Mouse (Mus musculus) intestine, embryonic 14.5 days (tissue): Measurements from ENCODE around the gene Kcnj1. TPM values are rescaled to one million over a fixed set of nuclear protein-coding genes. Genes with fewer than 3 reads are reported as not detected.
A peak's percentile ranks its signal among the peaks of the same experiment; 100 is the strongest.

Experiments
- ATAC-seq: fragments of 200-750 bp; cut with Nextera tagmentation; replicated peaks from 2 replicates; pipeline ENCODE4 v1.8.0; 2017; ENCODE audit warnings: low read depth, moderate number of reproducible peaks, moderate TSS enrichment, moderate library complexity; ENCODE audit not compliant: low FRiP score, low TSS enrichment
- DNase-seq: peaks from one replicate; pipeline ENCODE4 v3.0.0-alpha.2; 2018; ENCODE audit warnings: low spot score
- H3K27ac ChIP-seq: fragments of 300-500 bp; sonication (generic); 2 replicates; pipeline ENCODE4 v1.5.1; 2014; ENCODE audit warnings: low read depth, mild to moderate bottlenecking, control low read depth
- H3K27me3 ChIP-seq: fragments of 300-500 bp; sonication (generic); replicated peaks from 2 replicates; pipeline ENCODE4 v1.6.1; 2014; ENCODE audit warnings: low read length, control low read depth; ENCODE audit not compliant: control insufficient read depth, insufficient read depth
- H3K36me3 ChIP-seq: fragments of 300-500 bp; sonication (generic); 2 replicates; pipeline ENCODE4 v1.6.1; 2014; ENCODE audit warnings: low read length, control low read depth; ENCODE audit not compliant: control insufficient read depth, insufficient read depth
- H3K4me1 ChIP-seq: fragments of 300-500 bp; sonication (generic); replicated peaks from 2 replicates; pipeline ENCODE4 v1.6.1; 2014; ENCODE audit warnings: low read length, control low read depth, mixed read lengths; ENCODE audit not compliant: control insufficient read depth, insufficient read depth
- H3K4me2 ChIP-seq: fragments of 300-500 bp; sonication (generic); 2 replicates; pipeline ENCODE4 v1.6.1; 2014; ENCODE audit warnings: low read length
- H3K4me3 ChIP-seq: fragments of 300-500 bp; sonication (generic); 2 replicates; pipeline ENCODE4 v1.5.1; 2014; ENCODE audit warnings: low read depth, low read length, control low read depth, mixed read lengths
- H3K9ac ChIP-seq: fragments of 300-500 bp; sonication (generic); 2 replicates; pipeline ENCODE4 v1.6.1; 2014; ENCODE audit warnings: mild to moderate bottlenecking, low read length
- H3K9me3 ChIP-seq: fragments of 300-500 bp; sonication (generic); 2 replicates; pipeline ENCODE4 v1.6.1; 2016; ENCODE audit warnings: low read length, control low read depth; ENCODE audit not compliant: control insufficient read depth
- WGBS: fragments of 180-500 bp; shearing (Covaris S2); extraction: QIAGEN DNeasy Blood & Tissue Kit; methylation state at CpG from one replicate; pipeline ENCODE4 v1.1.7; 2014; 5-methylcytosine and 5-hydroxymethylcytosine counted together
- polyA plus RNA-seq: library from polyadenylated mRNA; unstranded; fragments of >200 nt; fragmentation: Nextera tagmentation; extraction: Ambion mirVana; gene quantifications from 2 replicates; pipeline ENCODE4 v1.2.1, GENCODE M21; 2014

The Kcnj1 gene
- polyA plus RNA-seq, 1 experiment from 2014 or later = not detected

- no peaks in the 10 kb centered on the region for H3K36me3 ChIP-seq
- no peak overlapping the region for H3K4me3 ChIP-seq
- H3K27me3 ChIP-seq = no peaks in the 10 kb centered on the region
- H3K27ac ChIP-seq = no peak overlapping the region
- no peak overlapping the region for H3K4me2 ChIP-seq
- H3K4me1 ChIP-seq = no peaks in the 10 kb centered on the region
- 81% methylated on average over 4 of the region's 4 CpGs for WGBS
- H3K9ac ChIP-seq = no peak overlapping the region
- ATAC-seq = no peak
- no peak for DNase-seq
- no peaks in the 10 kb centered on the region for H3K9me3 ChIP-seq
Measured at GRCm38 (mm10) chr9:32384906-32385305, 12.6 kb downstream of the Kcnj1 start.

GRCm38 (mm10) chr9:32388120-32388519 lies 15.8 kb downstream of the Kcnj1 start:
- Histone ChIP-seq H3K9ac (no peak overlapping the region), H3K36me3 (no peaks in the 10 kb centered on the region), H3K27ac (no peak overlapping the region), H3K27me3 (no peaks in the 10 kb centered on the region), H3K4me2 (no peak overlapping the region), H3K4me3 (no peak overlapping the region), H3K4me1 (no peaks in the 10 kb centered on the region), H3K9me3 (no peaks in the 10 kb centered on the region)
- ATAC-seq (no peak), DNase-seq (no peak)
- 89% methylated on average over 1 of the region's 1 CpGs for WGBS

DNA sequence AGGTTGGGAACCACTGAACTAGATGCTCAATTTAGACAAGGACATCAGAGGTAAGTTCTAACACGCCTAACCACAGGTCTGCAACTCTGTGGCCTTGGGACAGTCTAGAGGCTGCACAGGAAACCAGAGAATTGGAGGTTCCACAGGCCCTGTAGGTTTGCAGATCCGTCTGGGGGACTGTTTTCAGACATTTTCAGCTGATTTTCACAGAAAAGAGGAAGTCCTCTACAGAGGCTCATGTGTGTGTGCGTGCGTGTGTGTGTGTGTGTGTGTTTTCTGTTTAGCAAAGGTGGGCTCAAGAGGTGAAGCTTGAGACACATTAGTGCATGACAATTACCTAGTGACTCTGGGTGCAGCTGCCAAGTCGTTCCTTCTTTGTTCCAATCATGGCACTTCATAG lies 18.8 kb downstream of the Kcnj1 start:
- no peak for DNase-seq
- Histone ChIP-seq H3K27me3 (no peaks in the 10 kb centered on the region), H3K4me3 (no peak overlapping the region), H3K4me1 (no peaks in the 10 kb centered on the region), H3K9me3 (no peaks in the 10 kb centered on the region), H3K4me2 (no peak overlapping the region), H3K9ac (no peak overlapping the region), H3K36me3 (no peaks in the 10 kb centered on the region), H3K27ac (no peak overlapping the region)
- 87% methylated on average over 5 of the region's 5 CpGs for WGBS
- no peak for ATAC-seq

DNA sequence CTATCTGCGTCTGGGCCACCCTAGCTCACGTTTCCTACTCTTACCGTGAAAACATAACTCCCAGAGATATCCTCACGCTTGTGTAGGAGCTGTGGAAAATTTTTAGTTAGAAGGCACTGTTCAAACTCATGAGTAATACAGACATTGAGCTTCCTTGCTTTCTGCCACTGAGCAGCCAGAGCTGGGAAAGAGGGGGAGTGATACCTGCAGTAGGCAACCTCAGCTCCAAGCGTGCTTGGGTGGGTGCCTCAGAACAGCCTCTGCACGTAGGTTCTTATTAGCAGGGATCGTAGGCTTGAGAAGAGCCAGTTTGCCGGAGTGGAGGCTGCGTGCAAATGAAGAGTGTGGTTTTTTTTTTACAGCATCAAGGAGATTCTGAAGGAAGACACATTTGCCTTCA lies 19.4 kb downstream of the Kcnj1 start:
- Histone ChIP-seq H3K9ac (no peak overlapping the region), H3K4me3 (no peak overlapping the region), H3K4me1 (no peaks in the 10 kb centered on the region), H3K4me2 (no peak overlapping the region), H3K27ac (no peak overlapping the region), H3K36me3 (no peaks in the 10 kb centered on the region), H3K27me3 (no peaks in the 10 kb centered on the region), H3K9me3 (no peaks in the 10 kb centered on the region)
- ATAC-seq = no peak
- WGBS = 82% methylated on average over 9 of the region's 9 CpGs
- no peak for DNase-seq

DNA sequence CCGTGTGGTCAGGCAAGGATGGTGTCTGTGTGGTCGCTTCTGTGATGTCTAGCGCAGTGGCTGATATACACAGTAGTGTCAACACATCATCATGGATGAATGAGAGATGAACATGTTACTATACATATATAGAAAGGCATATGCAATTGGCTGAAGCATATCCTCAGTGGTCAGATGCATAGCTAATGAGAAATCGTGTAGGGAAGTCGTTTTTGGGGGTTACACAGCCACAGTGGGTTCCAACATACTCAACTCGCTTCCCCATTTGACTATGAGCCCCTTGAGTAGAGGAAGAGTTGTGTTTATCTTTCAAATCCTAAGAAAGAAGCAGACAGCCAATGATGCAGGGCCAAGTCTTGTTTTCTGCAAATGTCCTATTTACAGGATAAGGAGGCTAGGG lies 20.4 kb downstream of the Kcnj1 start:
- no peak for DNase-seq
- no peaks in the 10 kb centered on the region for H3K27me3 ChIP-seq
- no peaks in the 10 kb centered on the region for H3K4me1 ChIP-seq
- H3K9me3 ChIP-seq = no peaks in the 10 kb centered on the region
- no peak for ATAC-seq
- H3K4me2 ChIP-seq = no peak overlapping the region
- no peak overlapping the region for H3K9ac ChIP-seq
- no peak overlapping the region for H3K4me3 ChIP-seq
- H3K36me3 ChIP-seq = no peaks in the 10 kb centered on the region
- H3K27ac ChIP-seq = no peak overlapping the region
- 80% methylated on average over 6 of the region's 6 CpGs for WGBS

GRCm38 (mm10) chr9:32394761-32395161 lies 22.5 kb downstream of the Kcnj1 start:
- no peak overlapping the region for H3K27ac ChIP-seq
- H3K4me1 ChIP-seq = no peaks in the 10 kb centered on the region
- H3K9ac ChIP-seq = no peak overlapping the region
- H3K27me3 ChIP-seq = no peaks in the 10 kb centered on the region
- WGBS = 77% methylated on average over 4 of the region's 4 CpGs
- no peak overlapping the region for H3K4me3 ChIP-seq
- no peaks in the 10 kb centered on the region for H3K36me3 ChIP-seq
- no peaks in the 10 kb centered on the region for H3K9me3 ChIP-seq
- ATAC-seq (no peak), DNase-seq (no peak)
- no peak overlapping the region for H3K4me2 ChIP-seq

- Histone ChIP-seq H3K4me1 (no peaks in the 10 kb centered on the region; the same call in 1 of the 2 replicates), H3K9ac (no peak overlapping the region), H3K9me3 (no peaks in the 10 kb centered on the region), H3K4me3 (no peak overlapping the region), H3K27me3 (no peaks in the 10 kb centered on the region), H3K27ac (no peak overlapping the region), H3K36me3 (no peaks in the 10 kb centered on the region), H3K4me2 (no peak overlapping the region)
- ATAC-seq = no peak
- 36% methylated on average over 2 of the region's 2 CpGs for WGBS
- DNase-seq = no peak
Measured at GRCm38 (mm10) chr9:32400212-32400611, 27.9 kb downstream of the Kcnj1 start.

GRCm38 (mm10) chr9:32400662-32401161 lies 28.4 kb downstream of the Kcnj1 start:
- no peak overlapping the region for H3K9ac ChIP-seq
- 0 out of 2 replicates have a peak, but pooled peaks cover 1% of the 10 kb centered on the region for H3K27me3 ChIP-seq
- no peak overlapping the region for H3K27ac ChIP-seq
- ATAC-seq = no peak
- no peaks in the 10 kb centered on the region for H3K9me3 ChIP-seq
- H3K4me3 ChIP-seq = no peak overlapping the region
- H3K4me2 ChIP-seq = no peak overlapping the region
- 29% methylated on average over 5 of the region's 5 CpGs for WGBS
- H3K36me3 ChIP-seq = no peaks in the 10 kb centered on the region
- no peak for DNase-seq
- no peaks in the 10 kb centered on the region; the same call in 1 of the 2 replicates for H3K4me1 ChIP-seq

DNA sequence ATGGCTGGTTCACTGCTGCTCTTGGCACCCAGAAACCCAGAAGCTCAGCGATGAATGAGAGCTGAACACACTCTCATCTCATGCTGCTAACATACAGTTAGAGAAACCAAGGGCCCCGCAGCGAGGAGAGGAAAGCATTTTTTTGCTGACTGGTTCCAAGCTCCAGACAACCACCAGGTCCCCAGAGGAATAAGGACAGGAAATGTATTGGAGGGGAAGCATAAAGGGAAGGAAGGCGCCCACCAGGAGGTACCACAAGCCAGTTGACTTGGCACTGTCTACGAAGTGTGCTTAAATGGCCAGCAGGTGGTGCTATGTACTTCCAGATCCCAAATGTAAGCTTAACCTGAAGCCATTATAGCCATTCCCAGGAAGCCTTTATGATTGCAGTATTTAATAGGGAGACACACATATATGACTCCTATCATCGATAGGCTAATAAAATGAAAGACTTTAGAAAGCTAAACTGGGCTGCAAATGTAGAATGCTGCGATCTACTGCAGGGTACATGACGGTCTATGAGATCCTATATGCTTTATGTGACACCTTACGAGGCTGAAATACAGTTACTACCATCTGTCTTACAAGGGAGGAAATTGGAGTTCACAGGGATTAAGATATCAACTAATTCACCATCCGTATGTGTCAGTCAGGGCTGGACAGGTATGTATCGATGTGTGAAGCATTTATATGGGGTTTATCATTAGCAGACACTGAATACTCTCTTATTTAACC lies 33.1 kb downstream of the Kcnj1 start:
- peak; percentile 68 for DNase-seq
- WGBS = 38% methylated on average over 11 of the region's 11 CpGs
- Histone ChIP-seq H3K4me2 (no peak overlapping the region), H3K4me3 (no peak overlapping the region), H3K36me3 (no peaks in the 10 kb centered on the region), H3K9me3 (no peaks in the 10 kb centered on the region), H3K27ac (no peak overlapping the region), H3K27me3 (peaks cover 15% of the 10 kb centered on the region; the same call in 1 of the 2 replicates), H3K4me1 (peaks cover 5% of the 10 kb centered on the region; the same call in 1 of the 2 replicates), H3K9ac (no peak overlapping the region)
- ATAC-seq = no peak
